27 mouse cellular contexts compared by ENCODE assay signal in genomic region chr16:36641830-36642695, GRCm38 (mm10). TPM values are rescaled to one million over a fixed set of nuclear protein-coding genes. Genes with fewer than 3 reads are reported as not detected.
DNase-seq lines count a peak whose midpoint lies in the region; ATAC-seq and TF ChIP-seq lines count a peak whose summit lies in the region.
"Had no signal": no experiment of that assay in that cellular context is flagged by ENCODE, and none has a peak within 500 bp of the region (broad histone marks: within the 10 kb centered on the region; RNA-seq: fewer than 3 reads in every experiment).

No protein-coding gene starts in this region.

- no peak for TF ChIP-seq EP300 in lung, postnatal 0 days (IDR thresholded peaks at IDR 0.05)
- TF ChIP-seq EP300 in CH12.LX (IDR thresholded peaks at IDR 0.05; ENCODE audit: low read length), result peak; percentile 80

- no peak overlapping the region for H3K4me2 ChIP-seq in lung, embryonic 14.5 days
- no peak overlapping the region for H3K4me2 ChIP-seq in lung, postnatal 0 days (replicated peaks; ENCODE audit: low read depth, low read length)
- H3K4me2 ChIP-seq in CH12.LX (ENCODE audit: insufficient read depth, low read depth, poor library complexity, severe bottlenecking), result peak overlapping the region; percentile 89
- H3K4me2 ChIP-seq: forebrain, embryonic 13.5 days; heart, embryonic 12.5 days; heart, embryonic 15.5 days; hindbrain, embryonic 13.5 days had no signal

- no peak overlapping the region for H3K4me3 ChIP-seq in lung, embryonic 14.5 days (ENCODE audit: low read depth, low read length)
- no peak overlapping the region for H3K4me3 ChIP-seq in lung, postnatal 0 days (ENCODE audit: low read depth, low read length)
- H3K4me3 ChIP-seq in CH12.LX (replicated peaks in 1 of 3; ENCODE audit: low read depth in 2 of 3, low read length in 2 of 3, poor library complexity in 1 of 3), result peak overlapping the region; percentile 24 to 63 (median 55)
- H3K4me3 ChIP-seq: forebrain, embryonic 10.5 days; forebrain, embryonic 13.5 days; heart, embryonic 12.5 days; heart, embryonic 15.5 days; hindbrain, embryonic 10.5 days; hindbrain, embryonic 13.5 days had no signal

- peaks cover 28% of the 10 kb centered on the region for H3K79me2 ChIP-seq in CH12.LX (replicated peaks; ENCODE audit: control insufficient read depth, extremely low read depth, insufficient read depth, poor library complexity, severe bottlenecking)

- no peaks in the 10 kb centered on the region for H3K36me3 ChIP-seq in lung, embryonic 14.5 days (ENCODE audit: insufficient read depth)
- H3K36me3 ChIP-seq in lung, postnatal 0 days (ENCODE audit: insufficient read depth, low read length), result no peaks in the 10 kb centered on the region
- H3K36me3 ChIP-seq in CH12.LX (replicated peaks in 1 of 2; ENCODE audit: control insufficient read depth in 1 of 2, insufficient read depth in 1 of 2, low read length in 1 of 2), result peaks cover 0 to 31% of the 10 kb centered on the region in 2 experiments
- H3K36me3 ChIP-seq: forebrain, embryonic 10.5 days; G1E; heart, embryonic 12.5 days; heart, embryonic 15.5 days; hindbrain, embryonic 10.5 days; hindbrain, embryonic 13.5 days had no signal

- no peak overlapping the region; the same call in 1 of the 2 replicates for H3K27ac ChIP-seq in lung, embryonic 14.5 days (ENCODE audit: low read depth)
- no peak overlapping the region for H3K27ac ChIP-seq in lung, postnatal 0 days (ENCODE audit: low read length)
- peak overlapping the region; percentile 92 for H3K27ac ChIP-seq in CH12.LX (ENCODE audit: insufficient read depth, low read depth)
- H3K27ac ChIP-seq: forebrain, embryonic 10.5 days; forebrain, embryonic 13.5 days; heart, embryonic 15.5 days; hindbrain, embryonic 10.5 days; hindbrain, embryonic 13.5 days had no signal

- TF ChIP-seq RAD21 in CH12.LX (IDR thresholded peaks at IDR 0.05; ENCODE audit: low read depth, low read length), result no peak; the same call in 1 of the 2 replicates

- 55% methylated on average over 14 of the region's 14 CpGs for WGBS in lung, embryonic 14.5 days
- WGBS in lung, postnatal 0 days, result 63% methylated on average over 14 of the region's 14 CpGs

- TF ChIP-seq POLR2A in CH12.LX (IDR thresholded peaks at IDR 0.05; ENCODE audit: low read depth, low read length), result no peak

- H3K4me1 ChIP-seq in lung, embryonic 14.5 days (ENCODE audit: insufficient read depth), result no peaks in the 10 kb centered on the region
- H3K4me1 ChIP-seq in lung, postnatal 0 days (ENCODE audit: insufficient read depth, low read depth, low read length), result no peaks in the 10 kb centered on the region
- peaks cover 11 to 64% of the 10 kb centered on the region in 2 experiments for H3K4me1 ChIP-seq in CH12.LX (ENCODE audit: control insufficient read depth in 1 of 2, insufficient read depth in 2 of 2)
- H3K4me1 ChIP-seq: forebrain, embryonic 10.5 days; forebrain, embryonic 13.5 days; heart, embryonic 12.5 days; heart, embryonic 15.5 days; hindbrain, embryonic 10.5 days; hindbrain, embryonic 13.5 days had no signal

- no peaks in the 10 kb centered on the region for H3K9me3 ChIP-seq in lung, embryonic 14.5 days (ENCODE audit: low read depth, low read length)
- H3K9me3 ChIP-seq in lung, postnatal 0 days (ENCODE audit: low read length), result no peaks in the 10 kb centered on the region
- H3K9me3 ChIP-seq in CH12.LX (replicated peaks; ENCODE audit: low read length), result peaks cover 6% of the 10 kb centered on the region
- H3K9me3 ChIP-seq: forebrain, embryonic 10.5 days; G1E; heart, embryonic 15.5 days; hindbrain, embryonic 10.5 days; hindbrain, embryonic 13.5 days had no signal

- in situ Hi-C loops in CH12.LX (cut with MboI; ENCODE audit: low pct_ligation_motif_present, low pct_unique_long_range_greater_than_20kb, low sequenced_read_pairs), result no loop called here

- DNase-seq in lung, embryonic 14.5 days, result peak; percentile 74
- DNase-seq in lung, postnatal 14 days, result no peak
- peak; percentile 49 for DNase-seq in lung, postnatal 0 days (ENCODE audit: low spot score)
- no peak for DNase-seq in lung, postnatal 36 days
- peak; percentile 71 for DNase-seq in CH12.LX (ENCODE audit: extremely low read depth)
- DNase-seq in layer of hippocampus, postnatal 14 days (ENCODE audit: low spot score in 2 of 2), result no peak
- DNase-seq: adrenal gland, postnatal 10 days; adrenal gland, postnatal 36 days; cerebellum, adult 18-20 months; cerebellum, adult 9-10 months; cerebellum, postnatal 14 days; gastrocnemius, postnatal 10 days; gastrocnemius, postnatal 36 days; heart, postnatal 10 days; heart, postnatal 36 days had no signal

- H3K27me3 ChIP-seq in lung, embryonic 14.5 days (ENCODE audit: insufficient read depth, low read length), result no peaks in the 10 kb centered on the region
- no peaks in the 10 kb centered on the region for H3K27me3 ChIP-seq in lung, postnatal 0 days (replicated peaks; ENCODE audit: insufficient read depth, low read length)
- no peaks in the 10 kb centered on the region for H3K27me3 ChIP-seq in CH12.LX (replicated peaks)
- H3K27me3 ChIP-seq: forebrain, embryonic 13.5 days; heart, embryonic 12.5 days; heart, embryonic 15.5 days; hindbrain, embryonic 13.5 days had no signal

- no peak overlapping the region for H3K9ac ChIP-seq in lung, embryonic 14.5 days
- H3K9ac ChIP-seq in lung, postnatal 0 days (replicated peaks; ENCODE audit: low read depth), result no peak overlapping the region
- H3K9ac ChIP-seq in CH12.LX (ENCODE audit: insufficient read depth, low read depth), result peak overlapping the region; percentile 55
- H3K9ac ChIP-seq: forebrain, embryonic 13.5 days; heart, embryonic 12.5 days; heart, embryonic 15.5 days; hindbrain, embryonic 13.5 days had no signal

- ATAC-seq in lung, embryonic 14.5 days (ENCODE audit: insufficient read depth), result peak; percentile 75; the same call in 1 of the 2 replicates
- ATAC-seq in lung, postnatal 0 days, result peak; percentile 52
- ATAC-seq: forebrain, embryonic 13.5 days; forebrain, embryonic 16.5 days; hindbrain, embryonic 16.5 days; Patski had no signal

- dilution Hi-C loops in CH12.LX (cut with MboI; ENCODE audit: extremely low pct_ligation_motif_present, extremely low pct_unique_long_range_greater_than_20kb, low sequenced_read_pairs), result no loop called here

- TF ChIP-seq CTCF in lung, embryonic 14.5 days (IDR thresholded peaks at IDR 0.05; ENCODE audit: low read depth), result no peak
- no peak for TF ChIP-seq CTCF in lung, postnatal 0 days (IDR thresholded peaks at IDR 0.05)
- TF ChIP-seq CTCF in CH12.LX (conservative IDR thresholded peaks at IDR 0.05 in 1 of 2, IDR thresholded peaks at IDR 0.05 in 1 of 2; ENCODE audit: low read depth in 2 of 2, low read length in 2 of 2), result no peak

TF ChIP-seq in CH12.LX, 34 proteins besides CTCF, POLR2A, EP300 and RAD21 (continues in another document):
- TF ChIP-seq MAX (IDR thresholded peaks at IDR 0.05; ENCODE audit: low read length), result peak; percentile 5; the same call in 1 of the 2 replicates
- peak; percentile 76 for TF ChIP-seq IRF4 (IDR thresholded peaks at IDR 0.05; ENCODE audit: low read depth, low read length)
- peak; percentile 68 for TF ChIP-seq TCF12 (IDR thresholded peaks at IDR 0.05; ENCODE audit: low read depth, low read length)
- no peak for TF ChIP-seq ZC3H11A (IDR thresholded peaks at IDR 0.05; ENCODE audit: low read depth, low read length)
- peak; percentile 81 for TF ChIP-seq JUND (conservative IDR thresholded peaks at IDR 0.05; ENCODE audit: low read depth, low read length)
- no peak; the same call in 1 of the 2 replicates for TF ChIP-seq ZMIZ1 (IDR thresholded peaks at IDR 0.05; ENCODE audit: low read depth, low read length)
- no peak for TF ChIP-seq USF2 (conservative IDR thresholded peaks at IDR 0.05; ENCODE audit: low read depth, low read length)
- peak; percentile 54; the same call in 1 of the 2 replicates for TF ChIP-seq MAZ (IDR thresholded peaks at IDR 0.05; ENCODE audit: low read depth, low read length)
- peak; percentile 66; the same call in 1 of the 2 replicates for TF ChIP-seq MXI1 (IDR thresholded peaks at IDR 0.05; ENCODE audit: low read depth, low read length)
- 0 out of 2 replicates have a peak, but pooled peaks have one; percentile 15 for TF ChIP-seq ELF1 (IDR thresholded peaks at IDR 0.05; ENCODE audit: low read depth, low read length)
- peak; percentile 67 for TF ChIP-seq MAFK (IDR thresholded peaks at IDR 0.05; ENCODE audit: insufficient replicate concordance, low read length)
- TF ChIP-seq KAT2A (IDR thresholded peaks at IDR 0.05; ENCODE audit: insufficient replicate concordance, low read length), result no peak
- peak; percentile 88 for TF ChIP-seq BHLHE40 (IDR thresholded peaks at IDR 0.05; ENCODE audit: low read depth, low read length)
- no peak for TF ChIP-seq NRF1 (IDR thresholded peaks at IDR 0.05; ENCODE audit: low read depth, low read length)
- peak; percentile 81; the same call in 1 of the 2 replicates for TF ChIP-seq TBP (conservative IDR thresholded peaks at IDR 0.05; ENCODE audit: low read depth, low read length)
- peak; percentile 98 for TF ChIP-seq MEF2A (IDR thresholded peaks at IDR 0.05; ENCODE audit: borderline replicate concordance, low read depth, low read length)
- peak; percentile 26; the same call in 1 of the 2 replicates for TF ChIP-seq ZNF384 (IDR thresholded peaks at IDR 0.05; ENCODE audit: low read depth, low read length)
- TF ChIP-seq PAX5 (IDR thresholded peaks at IDR 0.05; ENCODE audit: low read length), result no peak
- TF ChIP-seq RCOR1 (conservative IDR thresholded peaks at IDR 0.05; ENCODE audit: low read depth, low read length), result peak; percentile 76; the same call in 1 of the 2 replicates
- no peak; the same call in 1 of the 2 replicates for TF ChIP-seq HCFC1 (IDR thresholded peaks at IDR 0.05; ENCODE audit: low read depth, low read length)
- TF ChIP-seq JUN (IDR thresholded peaks at IDR 0.05; ENCODE audit: insufficient read depth, low read depth, low read length), result peak; percentile 65; the same call in 1 of the 2 replicates
- TF ChIP-seq MYC (IDR thresholded peaks at IDR 0.05; ENCODE audit: low read depth, low read length), result peak; percentile 66; the same call in 1 of the 2 replicates

RNA-seq across cellular contexts. Expression of gene Cd86, which starts 23.8 kb away (rescaled TPM):
- polyA plus RNA-seq in lung, embryonic 14.5 days (2014; fragmentation: Nextera tagmentation; extraction: Ambion mirVana), result 2.1 and 2.2 TPM in 2 replicates
- polyA plus RNA-seq in lung, postnatal 0 days (2015; fragmentation: Nextera tagmentation; extraction: Ambion mirVana), result 1.9 and 2.6 TPM in 2 replicates
- total RNA-seq in CH12.LX (2012; rRNA removed) (60.0 and 113 TPM in 2 replicates), CH12.LX (2014; rRNA removed) (191 and 196 TPM in 2 replicates)
- polyA plus RNA-seq in CH12.LX (2012; ENCODE audit: insufficient read length, low read depth), result 91.9 and 102 TPM in 2 replicates
- total RNA-seq in layer of hippocampus, postnatal 14 days (2021), result 1 to 10 TPM; 1.7 to 2.1 TPM
- total RNA-seq: G1E had no signal
- polyA plus RNA-seq: G1E, Patski had no signal

RNA-seq across cellular contexts. Expression of gene Ildr1, which starts 51.7 kb away (rescaled TPM):
- 4.3 and 4.6 TPM in 2 replicates for polyA plus RNA-seq in lung, embryonic 14.5 days (2014; fragmentation: Nextera tagmentation; extraction: Ambion mirVana)
- 8.8 and 10.7 TPM in 2 replicates for polyA plus RNA-seq in lung, postnatal 0 days (2015; fragmentation: Nextera tagmentation; extraction: Ambion mirVana)
- 0.34 and 0.76 TPM in 2 replicates for total RNA-seq in CH12.LX (2012; rRNA removed)
- 0.34 and 0.80 TPM in 2 replicates for total RNA-seq in CH12.LX (2014; rRNA removed)
- polyA plus RNA-seq in CH12.LX (2012; ENCODE audit: insufficient read length, low read depth), result 0.81 and 1.1 TPM in 2 replicates
- under 1 TPM; 0.18 to 0.45 TPM for total RNA-seq in layer of hippocampus, postnatal 14 days (2021)
- total RNA-seq: adrenal gland, adult 18-20 months; adrenal gland, postnatal 36 days; gastrocnemius, postnatal 36 days; granulocyte monocyte progenitor cell, adult 5-6 weeks; heart, postnatal 10 days; heart, postnatal 36 days had no signal
- polyA plus RNA-seq: forebrain, embryonic 13.5 days; G1E; heart, embryonic 12.5 days; Patski had no signal

Comparison
In these comparisons a context has a peak if more than half of its experiments do, and no peak if none do; other contexts are left out.
1. DNase-seq: peak in lung, embryonic 14.5 days (single experiment), lung, postnatal 0 days (single experiment) and CH12.LX (single experiment); none in lung, postnatal 14 days (single experiment), lung, postnatal 36 days (single experiment) and layer of hippocampus, postnatal 14 days (0 of 2).
2. H3K4me3 ChIP-seq: peak in CH12.LX (3 of 3); none in lung, embryonic 14.5 days (single experiment) and lung, postnatal 0 days (single experiment).
3. RNA of gene Cd86, which starts 23.8 kb away (polyA plus RNA-seq): 91.9 to 102 TPM in CH12.LX; 1.9 to 2.6 TPM in lung, postnatal 0 days and 2.1 to 2.2 TPM in lung, embryonic 14.5 days; every median in the first group is over 10 times any median in the second.